Mouse (Mus musculus): ENCODE data around the gene Zc3h10. TPM values are rescaled to one million over a fixed set of nuclear protein-coding genes. Genes with fewer than 3 reads are reported as not detected.
"Not testable (repeated sequence)": the region's sequence is repeated elsewhere in the genome, so short reads cannot be mapped to it uniquely, and the experiment has no call there.

Zc3h10 gene
- polyA plus RNA-seq, 1 experiment from 2014 or later: 16.2 TPM

DNA sequence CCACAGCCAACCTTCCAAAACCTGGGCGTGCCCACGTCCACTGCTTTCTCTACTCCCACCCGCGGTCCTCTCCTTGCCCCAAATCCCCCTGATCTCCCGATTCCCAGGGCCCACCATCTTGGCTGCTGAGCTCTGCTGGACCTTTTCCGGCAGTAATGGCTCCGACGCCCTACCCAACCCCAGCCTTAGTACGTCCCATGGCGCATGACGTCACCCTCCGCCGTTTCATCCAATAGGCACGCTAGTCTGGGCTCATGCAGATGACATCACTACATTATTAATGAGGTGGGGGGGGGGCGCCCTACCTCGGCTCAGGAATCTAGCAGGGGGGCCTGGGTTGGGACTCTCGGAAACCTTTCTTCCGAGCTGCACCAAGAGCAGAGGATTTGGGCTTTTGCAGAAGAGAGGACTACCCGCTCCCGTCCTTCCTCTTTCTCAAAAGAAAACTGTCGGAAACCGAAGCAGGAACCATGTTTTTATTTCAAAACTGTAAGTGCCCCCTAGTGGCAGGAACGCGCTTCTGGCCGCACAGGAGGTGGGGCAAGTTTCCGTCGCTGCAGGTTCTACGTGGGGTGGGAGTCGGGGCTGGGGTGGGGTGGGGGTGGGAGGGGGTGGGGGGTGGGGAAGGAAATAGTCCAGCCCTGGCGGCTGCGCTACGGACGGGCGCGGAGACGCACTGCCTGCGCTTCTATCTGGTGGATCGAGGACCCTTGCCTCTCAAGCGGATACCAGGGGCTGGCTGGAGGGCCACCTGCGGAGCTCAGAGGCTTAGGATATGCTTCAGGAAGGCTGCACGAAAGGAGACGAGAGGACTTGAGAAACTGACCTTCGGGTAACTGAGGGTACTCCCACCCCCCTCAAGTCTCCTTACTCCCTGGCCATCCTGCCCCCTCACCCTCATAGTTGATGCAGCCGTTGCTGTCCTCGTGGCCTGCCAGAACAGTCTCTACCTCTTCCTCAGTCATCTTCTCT is 53.6 kb downstream of the Zc3h10 start, which contains the start of gene Myl6:
Myl6 (minus strand) TSS at position 451 of the 972 bp plus-strand sequence.
- Histone ChIP-seq H3K9me3 (replicated peaks) (no peaks in the 10 kb centered on the region), H3K4me1 (peaks cover 65% of the 10 kb centered on the region)

GRCm38 (mm10) chr10:128493319-128493694 is 54.3 kb downstream of the Zc3h10 start:
- ATAC-seq (ENCODE audit: low FRiP score): peak; percentile 19
- H3K4me3 ChIP-seq (replicated peaks): peak overlapping the region; percentile 86
- WGBS: 0% methylated on average over 12 of the region's 12 CpGs
- H3K9ac ChIP-seq (replicated peaks): peak overlapping the region; percentile 91
- peaks cover 63% of the 10 kb centered on the region for H3K4me1 ChIP-seq
- H3K27ac ChIP-seq (replicated peaks): peak overlapping the region; percentile 98
- H3K9me3 ChIP-seq (replicated peaks): no peaks in the 10 kb centered on the region
- H3K4me2 ChIP-seq: peak overlapping the region; percentile 73
- no peaks in the 10 kb centered on the region for H3K27me3 ChIP-seq (replicated peaks)
- H3K36me3 ChIP-seq: peaks cover 33% of the 10 kb centered on the region

More for the DNA sequence above, 53.6 kb downstream of the Zc3h10 start, which contains the start of gene Myl6:
- WGBS: under 1% methylated on average over 45 of the region's 45 CpGs
- peak within 1 kb of the TSS; percentile 98 for H3K27ac ChIP-seq (replicated peaks)
- no peaks in the 10 kb centered on the region for H3K27me3 ChIP-seq (replicated peaks)
- H3K4me2 ChIP-seq: peak within 1 kb of the TSS; percentile 73
- peaks cover 26% of the 10 kb centered on the region for H3K36me3 ChIP-seq
- peak within 1 kb of the TSS; percentile 91 for H3K9ac ChIP-seq (replicated peaks)
- peak; percentile 94 for ATAC-seq (ENCODE audit: low FRiP score)
- H3K4me3 ChIP-seq (replicated peaks): peak within 1 kb of the TSS; percentile 86

DNA sequence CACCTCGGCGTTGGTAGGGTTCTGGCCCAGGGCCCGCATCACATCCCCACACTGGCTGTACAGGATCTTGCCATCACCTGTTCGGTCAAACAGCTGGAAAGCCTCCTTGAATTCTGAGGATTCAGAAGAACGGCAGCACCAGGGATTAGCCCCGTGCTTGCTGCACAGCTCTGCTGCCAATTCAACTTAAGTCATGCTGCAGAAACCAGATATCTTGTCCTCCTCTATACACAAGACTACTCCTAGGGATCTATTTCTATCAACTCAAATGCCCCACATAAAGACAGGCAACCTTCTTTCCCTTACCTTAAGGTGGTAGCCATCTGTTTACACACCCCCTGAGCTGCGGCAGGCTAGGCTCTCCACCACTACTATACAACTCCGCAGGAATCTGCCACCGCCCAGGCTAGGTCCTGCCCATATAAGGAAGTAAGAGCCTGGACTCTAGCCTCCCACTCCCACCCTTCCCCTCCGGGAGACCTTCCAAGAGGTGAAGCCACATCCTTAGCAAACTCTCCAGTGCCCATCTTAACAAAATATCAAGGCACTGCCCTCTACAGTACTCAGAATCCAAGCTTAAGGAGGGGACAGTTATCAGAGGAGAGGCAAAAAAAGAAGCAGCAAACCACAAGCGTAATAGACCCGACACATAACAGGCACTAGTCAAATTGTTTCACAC is 54.8 kb downstream of the Zc3h10 start:
- Histone ChIP-seq H3K4me2 (peak overlapping the region; percentile 73), H3K4me3 (replicated peaks) (peak overlapping the region; percentile 86), H3K36me3 (peaks cover 38% of the 10 kb centered on the region), H3K27me3 (replicated peaks) (no peaks in the 10 kb centered on the region), H3K9ac (replicated peaks) (peak overlapping the region; percentile 91), H3K9me3 (replicated peaks) (no peaks in the 10 kb centered on the region), H3K27ac (replicated peaks) (peak overlapping the region; percentile 98), H3K4me1 (peaks cover 58% of the 10 kb centered on the region)
- WGBS: 27% methylated on average over 12 of the region's 12 CpGs
- ATAC-seq (ENCODE audit: low FRiP score): peak; percentile 26; the same call in 1 of the 2 replicates

- peaks cover 45% of the 10 kb centered on the region for H3K36me3 ChIP-seq
- not testable (repeated sequence) for H3K9me3 ChIP-seq (replicated peaks); H3K27me3 ChIP-seq (replicated peaks); ATAC-seq (ENCODE audit: low FRiP score)
- WGBS: 73% methylated on average over 8 of the region's 8 CpGs
- peaks cover 51% of the 10 kb centered on the region for H3K4me1 ChIP-seq
- H3K27ac ChIP-seq (replicated peaks): peak overlapping the region; percentile 98
- H3K4me2 ChIP-seq: peak overlapping the region; percentile 73
- H3K4me3 ChIP-seq (replicated peaks): peak overlapping the region; percentile 86
- H3K9ac ChIP-seq (replicated peaks): peak overlapping the region; percentile 91
These were observed 55.5 kb downstream of the Zc3h10 start for GRCm38 (mm10) chr10:128492051-128492450.

Small RNAs within 50 kb of the gene (microRNA-seq; reads per million reads assigned to microRNA genes)
- not detected for gene Gm47275
- not detected for gene Mir6916
- not detected for gene Mir6917

Other genes starting within 250 kb of the Zc3h10 start
- gene Il23a, start 249.0 kb downstream of the Zc3h10 start, polyA plus RNA-seq (2015; fragmentation: Nextera tagmentation; extraction: Ambion mirVana): 0.32 and 0.37 TPM in 2 replicates
- gene Pan2, start 244.4 kb downstream of the Zc3h10 start, polyA plus RNA-seq (2015; fragmentation: Nextera tagmentation; extraction: Ambion mirVana): 17.4 and 20.7 TPM in 2 replicates
- 201 and 221 TPM in 2 replicates for gene Cnpy2, start 225.3 kb downstream of the Zc3h10 start, polyA plus RNA-seq (2015; fragmentation: Nextera tagmentation; extraction: Ambion mirVana)
- 268 and 273 TPM in 2 replicates for gene Cs, start 210.0 kb downstream of the Zc3h10 start, polyA plus RNA-seq (2015; fragmentation: Nextera tagmentation; extraction: Ambion mirVana)
- gene Coq10a, start 178.8 kb downstream of the Zc3h10 start, polyA plus RNA-seq (2015; fragmentation: Nextera tagmentation; extraction: Ambion mirVana): 34.6 and 40.8 TPM in 2 replicates
- gene Ankrd52, start 170.7 kb downstream of the Zc3h10 start, polyA plus RNA-seq (2015; fragmentation: Nextera tagmentation; extraction: Ambion mirVana): 11.2 and 13.1 TPM in 2 replicates
- 0.68 and 4.4 TPM in 2 replicates for gene Slc39a5, start 146.5 kb downstream of the Zc3h10 start, polyA plus RNA-seq (2015; fragmentation: Nextera tagmentation; extraction: Ambion mirVana)
- gene Nabp2, start 136.3 kb downstream of the Zc3h10 start, polyA plus RNA-seq (2015; fragmentation: Nextera tagmentation; extraction: Ambion mirVana): 128 and 133 TPM in 2 replicates
- 78.3 and 80.5 TPM in 2 replicates for gene Rnf41, start 136.1 kb downstream of the Zc3h10 start, polyA plus RNA-seq (2015; fragmentation: Nextera tagmentation; extraction: Ambion mirVana)
- gene Smarcc2, start 88.5 kb downstream of the Zc3h10 start, polyA plus RNA-seq (2015; fragmentation: Nextera tagmentation; extraction: Ambion mirVana): 138 and 149 TPM in 2 replicates
- gene Myl6, start 53.6 kb downstream of the Zc3h10 start, polyA plus RNA-seq (2015; fragmentation: Nextera tagmentation; extraction: Ambion mirVana): 999 and 1,090 TPM in 2 replicates
- gene Myl6b, start 49.1 kb downstream of the Zc3h10 start, polyA plus RNA-seq (2015; fragmentation: Nextera tagmentation; extraction: Ambion mirVana): 7.0 and 7.7 TPM in 2 replicates
- gene Esyt1, start 21.9 kb downstream of the Zc3h10 start, polyA plus RNA-seq (2015; fragmentation: Nextera tagmentation; extraction: Ambion mirVana): 20.7 and 30.0 TPM in 2 replicates
- gene Rpl41, start 1.5 kb upstream of the Zc3h10 start, polyA plus RNA-seq (2015; fragmentation: Nextera tagmentation; extraction: Ambion mirVana): 2,372 and 2,481 TPM in 2 replicates
- 121 and 157 TPM in 2 replicates for gene Pa2g4, start 18.2 kb upstream of the Zc3h10 start, polyA plus RNA-seq (2015; fragmentation: Nextera tagmentation; extraction: Ambion mirVana)
- 3.1 and 6.6 TPM in 2 replicates for gene Erbb3, start 41.9 kb upstream of the Zc3h10 start, polyA plus RNA-seq (2015; fragmentation: Nextera tagmentation; extraction: Ambion mirVana)
- gene Rps26, start 79.0 kb upstream of the Zc3h10 start, polyA plus RNA-seq (2015; fragmentation: Nextera tagmentation; extraction: Ambion mirVana): 381 and 453 TPM in 2 replicates
- 15.2 and 17.0 TPM in 2 replicates for gene Ikzf4, start 98.2 kb upstream of the Zc3h10 start, polyA plus RNA-seq (2015; fragmentation: Nextera tagmentation; extraction: Ambion mirVana)
- 15.7 and 17.0 TPM in 2 replicates for gene Suox, start 126.3 kb upstream of the Zc3h10 start, polyA plus RNA-seq (2015; fragmentation: Nextera tagmentation; extraction: Ambion mirVana)
- 103 and 108 TPM in 2 replicates for gene Rab5b, start 148.5 kb upstream of the Zc3h10 start, polyA plus RNA-seq (2015; fragmentation: Nextera tagmentation; extraction: Ambion mirVana)
- 0.49 and 1.1 TPM in 2 replicates for gene Pmel, start 156.4 kb upstream of the Zc3h10 start, polyA plus RNA-seq (2015; fragmentation: Nextera tagmentation; extraction: Ambion mirVana)
- 16.1 and 33.7 TPM in 2 replicates for gene Cdk2, start 157.3 kb upstream of the Zc3h10 start, polyA plus RNA-seq (2015; fragmentation: Nextera tagmentation; extraction: Ambion mirVana)
- 7.7 and 13.2 TPM in 2 replicates for gene Dgka, start 197.1 kb upstream of the Zc3h10 start, polyA plus RNA-seq (2015; fragmentation: Nextera tagmentation; extraction: Ambion mirVana)
- gene Pym1, start 200.1 kb upstream of the Zc3h10 start, polyA plus RNA-seq (2015; fragmentation: Nextera tagmentation; extraction: Ambion mirVana): 41.7 and 42.7 TPM in 2 replicates
- gene Mmp19, start 243.1 kb upstream of the Zc3h10 start, polyA plus RNA-seq (2015; fragmentation: Nextera tagmentation; extraction: Ambion mirVana): 0.56 and 0.88 TPM in 2 replicates

All from neural tube, embryonic 15.5 days (tissue).